Mouse (Mus musculus): ENCODE data around the gene Cldn34c3. TPM values are rescaled to one million over a fixed set of nuclear protein-coding genes. Genes with fewer than 3 reads are reported as not detected.

Cldn34c3 gene
- polyA plus RNA-seq (2012; rRNA removed) = not detected in 2 replicates

GRCm38 (mm10) chrX:123793365-123793764 lies at the start of gene Cldn34c3:
TSS of gene Cldn34c3 (plus strand) at chrX:123793665.

Other genes starting within 250 kb of the Cldn34c3 start
- not detected in 2 replicates for gene Cldn34c2, start 212.0 kb upstream of the Cldn34c3 start, polyA plus RNA-seq (2012; rRNA removed)
- gene Gm17467, start 88.9 kb upstream of the Cldn34c3 start, polyA plus RNA-seq (2012; rRNA removed) = not detected in 2 replicates

Measured in central nervous system, embryonic 14 days (tissue).